Mouse (Mus musculus) neural tube, embryonic 11.5 days (tissue): Measurements from ENCODE around the gene Foxo3. TPM values are rescaled to one million over a fixed set of nuclear protein-coding genes. Genes with fewer than 3 reads are reported as not detected.

Source experiments
- ATAC-seq: fragments of 200-750 bp; cut with Nextera tagmentation; 2 replicates; pipeline ENCODE4 v1.8.0; 2017; ENCODE audit warnings: moderate number of reproducible peaks, mild to moderate bottlenecking, moderate TSS enrichment, moderate library complexity; ENCODE audit not compliant: insufficient read depth, low FRiP score, low TSS enrichment
- DNase-seq: peaks from one replicate; pipeline ENCODE4 v3.0.0-alpha.2; 2015; ENCODE audit warnings: low spot score
- H3K27ac ChIP-seq: fragments of 300-500 bp; sonication (generic); 2 replicates; pipeline ENCODE4 v1.5.1; 2014; ENCODE audit warnings: low read depth, mild to moderate bottlenecking, low read length
- H3K27me3 ChIP-seq: fragments of 300-500 bp; sonication (generic); 2 replicates; pipeline ENCODE4 v1.6.1; 2014; ENCODE audit warnings: mild to moderate bottlenecking, low read length, mixed read lengths; ENCODE audit not compliant: control insufficient read depth, insufficient read depth
- H3K36me3 ChIP-seq: fragments of 300-500 bp; sonication (generic); 2 replicates; pipeline ENCODE4 v1.6.1; 2014; ENCODE audit warnings: mild to moderate bottlenecking, low read length, moderate library complexity, mixed read lengths; ENCODE audit not compliant: control insufficient read depth, insufficient read depth
- H3K4me1 ChIP-seq: fragments of 300-500 bp; sonication (generic); 2 replicates; pipeline ENCODE4 v1.6.1; 2014; ENCODE audit warnings: low read length, mixed read lengths; ENCODE audit not compliant: control insufficient read depth, insufficient read depth
- H3K4me2 ChIP-seq: fragments of 300-500 bp; sonication (generic); 2 replicates; pipeline ENCODE4 v1.6.1; 2014; ENCODE audit warnings: low read depth, mild to moderate bottlenecking, moderate library complexity
- H3K4me3 ChIP-seq: fragments of 300-500 bp; sonication (generic); 2 replicates; pipeline ENCODE4 v1.5.1; 2014; ENCODE audit warnings: low read depth, low read length
- H3K9ac ChIP-seq: fragments of 300-500 bp; sonication (generic); 2 replicates; pipeline ENCODE4 v1.6.1; 2014; ENCODE audit warnings: mild to moderate bottlenecking, low read length
- H3K9me3 ChIP-seq: fragments of 300-500 bp; sonication (generic); 2 replicates; pipeline ENCODE4 v1.6.1; 2016; ENCODE audit warnings: low read length; ENCODE audit not compliant: control insufficient read depth
- WGBS: fragments of 180-500 bp; shearing (Covaris S2); extraction: QIAGEN DNeasy Blood & Tissue Kit; methylation state at CpG from one replicate; pipeline ENCODE4 v1.1.7; 2014; 5-methylcytosine and 5-hydroxymethylcytosine counted together
- polyA plus RNA-seq: library from polyadenylated mRNA; unstranded; fragments of >200 nt; fragmentation: Nextera tagmentation; extraction: Ambion mirVana; gene quantifications from 2 replicates; pipeline ENCODE4 v1.2.1, GENCODE M21; 2014

Gene Foxo3
- polyA plus RNA-seq, 1 experiment from 2014 or later: 3.9 TPM

DNA sequence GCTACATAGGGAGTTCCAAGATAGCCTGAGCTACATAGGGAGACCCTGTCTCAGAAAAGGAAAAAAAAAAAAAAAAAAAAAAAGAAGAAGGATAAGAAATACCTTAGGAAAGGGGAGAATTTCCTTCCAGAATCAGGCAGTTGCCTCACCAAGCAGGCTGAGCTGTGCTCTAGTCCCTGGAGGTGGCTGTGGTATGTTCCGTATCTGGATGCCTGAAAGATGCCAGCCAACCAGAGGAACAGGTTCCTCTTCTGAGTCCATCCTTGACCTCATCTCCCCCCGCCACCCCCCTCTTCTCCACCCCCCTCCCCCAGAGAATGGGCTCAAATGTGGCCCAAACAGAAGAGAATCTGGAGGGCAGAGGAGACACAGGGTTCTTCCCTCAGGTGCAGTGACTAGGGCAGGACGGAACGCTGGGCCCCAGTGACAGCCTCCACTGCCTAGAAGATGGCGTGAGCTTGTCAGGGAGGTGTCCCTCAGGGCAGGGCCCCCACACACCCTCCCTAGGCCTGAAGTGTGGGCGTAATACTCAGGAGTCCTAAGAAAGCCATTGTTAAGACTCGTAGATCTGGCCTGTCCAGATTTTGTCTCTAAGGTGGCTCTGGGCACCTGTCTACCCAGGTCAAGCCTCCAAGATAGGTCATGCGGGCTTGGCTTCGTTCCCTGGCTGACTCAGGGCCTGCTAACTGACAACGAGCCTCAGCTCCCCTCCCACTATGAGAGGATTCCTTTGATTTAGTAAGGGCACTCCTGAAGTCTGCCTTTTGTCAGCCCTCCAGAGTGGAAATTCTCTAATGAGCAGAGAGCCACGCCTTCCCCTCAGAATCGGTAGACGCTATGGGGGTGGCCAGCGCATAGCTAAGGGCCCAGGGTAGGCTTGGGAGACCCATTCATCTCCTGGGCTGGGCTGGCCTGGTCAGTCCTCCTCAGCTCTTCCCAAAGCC lies 141.5 kb downstream of the Foxo3 start:
- no peak overlapping the region for H3K9ac ChIP-seq
- H3K27ac ChIP-seq: no peak overlapping the region
- 71% methylated on average over 14 of the region's 14 CpGs for WGBS
- H3K4me1 ChIP-seq: no peaks in the 10 kb centered on the region
- no peak overlapping the region for H3K4me3 ChIP-seq
- H3K36me3 ChIP-seq: no peaks in the 10 kb centered on the region
- no peaks in the 10 kb centered on the region for H3K9me3 ChIP-seq
- ATAC-seq (no peak), DNase-seq (no peak)
- no peaks in the 10 kb centered on the region for H3K27me3 ChIP-seq
- H3K4me2 ChIP-seq: no peak overlapping the region

Other genes starting within 250 kb of the Foxo3 start
- gene Afg1l, start 201.8 kb upstream of the Foxo3 start, polyA plus RNA-seq: 5.5 and 5.7 TPM in 2 replicates
- gene Snx3, start 225.3 kb upstream of the Foxo3 start, polyA plus RNA-seq: 226 TPM in 2 replicates